Mouse (Mus musculus): ENCODE data around the gene Eif2d.

DNA sequence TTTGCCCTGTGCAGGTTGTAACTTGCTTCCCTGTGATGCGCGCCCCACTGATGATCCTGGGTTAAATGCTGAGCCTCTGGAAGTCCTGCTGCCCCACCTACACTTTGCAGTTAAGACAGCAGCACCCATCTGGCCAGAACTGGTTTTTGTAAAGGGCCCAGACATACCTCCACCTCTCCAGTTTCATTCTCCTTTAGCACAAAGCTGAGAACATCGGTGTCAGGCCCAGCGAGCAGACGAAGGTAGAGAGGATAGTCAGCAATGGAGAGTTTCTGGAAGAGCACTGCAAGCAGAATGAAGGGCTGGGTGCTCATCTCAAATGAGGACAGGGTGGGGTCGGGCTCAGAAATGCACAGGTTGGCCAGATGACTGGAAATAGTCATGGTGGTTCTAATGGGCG lies 27.4 kb downstream of the Eif2d start:
- TF ChIP-seq EP300 (IDR thresholded peaks at IDR 0.05; ENCODE audit: low read depth) (no peak), CTCF (IDR thresholded peaks at IDR 0.05; ENCODE audit: low read depth) (no peak)

Data from liver, embryonic 14.5 days (tissue).